Mouse (Mus musculus) thymus, adult 2 months (tissue): Measurements from ENCODE around the gene Rnf6.

Experiments used
- CTCF ChIP-seq: fragments of 200-500 bp; IDR thresholded peaks from 2 replicates; pipeline ENCODE4 v1.5.1; 2012; ENCODE audit warnings: mild to moderate bottlenecking, control low read depth, low read length, moderate library complexity, borderline replicate concordance; ENCODE audit not compliant: control insufficient read depth, poor library complexity, insufficient read depth; ENCODE audit errors: extremely low read depth
- POLR2A ChIP-seq: fragments of 200-500 bp; IDR thresholded peaks from 2 replicates; pipeline ENCODE4 v1.6.1; 2012; ENCODE audit warnings: mild to moderate bottlenecking, low read length, control low read depth, moderate library complexity; ENCODE audit not compliant: control insufficient read depth, poor library complexity, insufficient read depth; ENCODE audit errors: extremely low read depth

GRCm38 (mm10) chr5:146238274-146238673 is 16.9 kb upstream of the Rnf6 start:
- TF ChIP-seq CTCF, result no peak
- no peak for TF ChIP-seq POLR2A
